Mouse (Mus musculus) intestine, embryonic 16.5 days (tissue): ENCODE measurements around the gene Vcl. TPM values are rescaled to one million over a fixed set of nuclear protein-coding genes. Genes with fewer than 3 reads are reported as not detected.
A peak's percentile ranks its signal among the peaks of the same experiment; 100 is the strongest.

Source experiments
- ATAC-seq: fragments of 200-750 bp; cut with Nextera tagmentation; 2 replicates; pipeline ENCODE4 v1.8.0; 2017; ENCODE audit warnings: moderate TSS enrichment, moderate library complexity
- H3K27ac ChIP-seq: fragments of 300-500 bp; sonication (generic); 2 replicates; pipeline ENCODE4 v1.5.1; 2014; ENCODE audit warnings: mild to moderate bottlenecking, low read length
- H3K27me3 ChIP-seq: fragments of 300-500 bp; sonication (generic); replicated peaks from 2 replicates; pipeline ENCODE4 v1.6.1; 2014; ENCODE audit warnings: low read length, control low read depth, mixed read lengths; ENCODE audit not compliant: control insufficient read depth, insufficient read depth
- H3K36me3 ChIP-seq: fragments of 300-500 bp; sonication (generic); 2 replicates; pipeline ENCODE4 v1.6.1; 2014; ENCODE audit warnings: low read length, control low read depth; ENCODE audit not compliant: control insufficient read depth, insufficient read depth
- H3K4me1 ChIP-seq: fragments of 300-500 bp; sonication (generic); 2 replicates; pipeline ENCODE4 v1.6.1; 2014; ENCODE audit warnings: low read length, control low read depth, mixed read lengths; ENCODE audit not compliant: control insufficient read depth, insufficient read depth
- H3K4me2 ChIP-seq: fragments of 300-500 bp; sonication (generic); 2 replicates; pipeline ENCODE4 v1.6.1; 2014; ENCODE audit warnings: low read depth, low read length, control low read depth
- H3K4me3 ChIP-seq: fragments of 300-500 bp; sonication (generic); 2 replicates; pipeline ENCODE4 v1.5.1; 2014; ENCODE audit warnings: mild to moderate bottlenecking, low read length
- H3K9ac ChIP-seq: fragments of 300-500 bp; sonication (generic); 2 replicates; pipeline ENCODE4 v1.6.1; 2014; ENCODE audit warnings: low read depth, low read length
- H3K9me3 ChIP-seq: fragments of 300-500 bp; sonication (generic); 2 replicates; pipeline ENCODE4 v1.6.1; 2016; ENCODE audit warnings: low read length, control low read depth; ENCODE audit not compliant: control insufficient read depth
- WGBS: fragments of 180-500 bp; shearing (Covaris S2); extraction: QIAGEN DNeasy Blood & Tissue Kit; methylation state at CpG from one replicate; pipeline ENCODE4 v1.1.7; 2014; 5-methylcytosine and 5-hydroxymethylcytosine counted together
- polyA plus RNA-seq: library from polyadenylated mRNA; unstranded; fragments of >200 nt; fragmentation: Nextera tagmentation; extraction: Ambion mirVana; gene quantifications from 2 replicates; pipeline ENCODE4 v1.2.1, GENCODE M21; 2015

Vcl gene
- polyA plus RNA-seq, 1 experiment from 2014 or later = 51.5 TPM

GRCm38 (mm10) chr14:20969066-20969465, 39.9 kb downstream of the Vcl start:
- H3K9me3 ChIP-seq = no peaks in the 10 kb centered on the region
- H3K4me1 ChIP-seq = peaks cover 8% of the 10 kb centered on the region; the same call in 1 of the 2 replicates
- H3K4me3 ChIP-seq = no peak overlapping the region
- H3K27ac ChIP-seq = no peak overlapping the region
- WGBS = 84% methylated on average over 1 of the region's 1 CpGs
- H3K27me3 ChIP-seq = no peaks in the 10 kb centered on the region
- H3K36me3 ChIP-seq = no peaks in the 10 kb centered on the region
- H3K4me2 ChIP-seq = no peak overlapping the region
- ATAC-seq = no peak
- H3K9ac ChIP-seq = no peak overlapping the region

GRCm38 (mm10) chr14:20970389-20970788, 41.2 kb downstream of the Vcl start:
- no peak for ATAC-seq
- H3K9me3 ChIP-seq = no peaks in the 10 kb centered on the region
- no peaks in the 10 kb centered on the region for H3K27me3 ChIP-seq
- H3K4me3 ChIP-seq = no peak overlapping the region
- H3K4me1 ChIP-seq = peaks cover 8% of the 10 kb centered on the region; the same call in 1 of the 2 replicates
- H3K36me3 ChIP-seq = no peaks in the 10 kb centered on the region
- H3K4me2 ChIP-seq = no peak overlapping the region
- 62% methylated on average over 6 of the region's 6 CpGs for whole genome bisulfite sequencing
- no peak overlapping the region for H3K27ac ChIP-seq
- H3K9ac ChIP-seq = no peak overlapping the region

GRCm38 (mm10) chr14:20970927-20971326, 41.7 kb downstream of the Vcl start:
- H3K36me3 ChIP-seq = no peaks in the 10 kb centered on the region
- WGBS = 85% methylated on average over 9 of the region's 9 CpGs
- no peak overlapping the region for H3K4me2 ChIP-seq
- peaks cover 8% of the 10 kb centered on the region; the same call in 1 of the 2 replicates for H3K4me1 ChIP-seq
- H3K9ac ChIP-seq = no peak overlapping the region
- H3K4me3 ChIP-seq = no peak overlapping the region
- no peak for ATAC-seq
- no peaks in the 10 kb centered on the region for H3K9me3 ChIP-seq
- no peaks in the 10 kb centered on the region for H3K27me3 ChIP-seq
- H3K27ac ChIP-seq = no peak overlapping the region

GRCm38 (mm10) chr14:20973821-20974220, 44.6 kb downstream of the Vcl start:
- peaks cover 10% of the 10 kb centered on the region for H3K4me1 ChIP-seq
- H3K4me3 ChIP-seq = no peak overlapping the region
- no peak overlapping the region for H3K4me2 ChIP-seq
- H3K9me3 ChIP-seq = no peaks in the 10 kb centered on the region
- no peak overlapping the region for H3K9ac ChIP-seq
- no peaks in the 10 kb centered on the region for H3K27me3 ChIP-seq
- ATAC-seq = peak; percentile 84
- no peaks in the 10 kb centered on the region for H3K36me3 ChIP-seq
- H3K27ac ChIP-seq = no peak overlapping the region

- no peak overlapping the region for H3K4me3 ChIP-seq
- 36% methylated on average over 1 of the region's 1 CpGs for WGBS
- H3K9ac ChIP-seq = no peak overlapping the region
- H3K36me3 ChIP-seq = no peaks in the 10 kb centered on the region
- H3K4me2 ChIP-seq = no peak overlapping the region
- no peak overlapping the region for H3K27ac ChIP-seq
- H3K4me1 ChIP-seq = peaks cover 6% of the 10 kb centered on the region
- H3K9me3 ChIP-seq = no peaks in the 10 kb centered on the region
- no peaks in the 10 kb centered on the region for H3K27me3 ChIP-seq
- no peak for ATAC-seq
Measured at GRCm38 (mm10) chr14:20976741-20977140, 47.5 kb downstream of the Vcl start.

- Histone ChIP-seq H3K4me2 (no peak overlapping the region), H3K4me3 (no peak overlapping the region), H3K27ac (no peak overlapping the region), H3K9ac (no peak overlapping the region), H3K27me3 (no peaks in the 10 kb centered on the region), H3K36me3 (no peaks in the 10 kb centered on the region), H3K4me1 (peaks cover 6% of the 10 kb centered on the region), H3K9me3 (no peaks in the 10 kb centered on the region)
- ATAC-seq = no peak
- whole genome bisulfite sequencing = 80% methylated on average over 2 of the region's 2 CpGs
Measured at GRCm38 (mm10) chr14:20977726-20978125, 48.5 kb downstream of the Vcl start.

GRCm38 (mm10) chr14:20983832-20984231, 54.6 kb downstream of the Vcl start:
- H3K9me3 ChIP-seq = no peaks in the 10 kb centered on the region
- no peaks in the 10 kb centered on the region for H3K27me3 ChIP-seq
- no peak overlapping the region for H3K4me2 ChIP-seq
- H3K36me3 ChIP-seq = 0 out of 2 replicates have a peak, but pooled peaks cover 3% of the 10 kb centered on the region
- no peak for ATAC-seq
- no peak overlapping the region for H3K27ac ChIP-seq
- H3K9ac ChIP-seq = no peak overlapping the region
- H3K4me1 ChIP-seq = no peaks in the 10 kb centered on the region
- H3K4me3 ChIP-seq = no peak overlapping the region
- 53% methylated on average over 2 of the region's 2 CpGs for WGBS

GRCm38 (mm10) chr14:20985482-20985881, 56.3 kb downstream of the Vcl start:
- no peak overlapping the region for H3K4me2 ChIP-seq
- H3K27ac ChIP-seq = no peak overlapping the region
- 54% methylated on average over 3 of the region's 3 CpGs for WGBS
- H3K36me3 ChIP-seq = 0 out of 2 replicates have a peak, but pooled peaks cover 3% of the 10 kb centered on the region
- no peak for ATAC-seq
- H3K9ac ChIP-seq = no peak overlapping the region
- H3K4me3 ChIP-seq = no peak overlapping the region
- no peaks in the 10 kb centered on the region for H3K4me1 ChIP-seq
- H3K27me3 ChIP-seq = no peaks in the 10 kb centered on the region
- no peaks in the 10 kb centered on the region for H3K9me3 ChIP-seq

- peak; percentile 65 for ATAC-seq
- H3K4me1 ChIP-seq = no peaks in the 10 kb centered on the region
- 69% methylated on average over 1 of the region's 1 CpGs for WGBS
- no peak overlapping the region for H3K9ac ChIP-seq
- no peaks in the 10 kb centered on the region for H3K27me3 ChIP-seq
- H3K4me2 ChIP-seq = no peak overlapping the region
- H3K27ac ChIP-seq = no peak overlapping the region
- no peak overlapping the region for H3K4me3 ChIP-seq
- H3K36me3 ChIP-seq = no peaks in the 10 kb centered on the region
- H3K9me3 ChIP-seq = no peaks in the 10 kb centered on the region
Measured at GRCm38 (mm10) chr14:20991492-20991891, 62.3 kb downstream of the Vcl start.

- Histone ChIP-seq H3K4me3 (no peak overlapping the region), H3K27me3 (no peaks in the 10 kb centered on the region), H3K36me3 (no peaks in the 10 kb centered on the region), H3K4me2 (no peak overlapping the region), H3K27ac (no peak overlapping the region), H3K4me1 (no peaks in the 10 kb centered on the region), H3K9ac (no peak overlapping the region), H3K9me3 (no peaks in the 10 kb centered on the region)
- peak; percentile 69 for ATAC-seq
- WGBS = 41% methylated on average over 3 of the region's 3 CpGs
Measured at GRCm38 (mm10) chr14:20993067-20993691, 64.0 kb downstream of the Vcl start.
